Mouse (Mus musculus): ENCODE measurements around the gene Slc2a5. TPM values are rescaled to one million over a fixed set of nuclear protein-coding genes. Genes with fewer than 3 reads are reported as not detected.
A peak's percentile ranks its signal among the peaks of the same experiment; 100 is the strongest.

Slc2a5 gene
- polyA plus RNA-seq, 1 experiment from 2014 or later, result 1.3 TPM

- Histone ChIP-seq H3K4me2 (no peak overlapping the region), H3K27me3 (0 out of 2 replicates have a peak, but pooled peaks cover 7% of the 10 kb centered on the region), H3K36me3 (replicated peaks) (no peaks in the 10 kb centered on the region), H3K4me1 (no peaks in the 10 kb centered on the region), H3K9ac (no peak overlapping the region), H3K4me3 (replicated peaks) (no peak overlapping the region), H3K9me3 (no peaks in the 10 kb centered on the region), H3K27ac (no peak overlapping the region)
- 86% methylated on average over 4 of the region's 4 CpGs for WGBS
- no peak for ATAC-seq (ENCODE audit: low FRiP score)
Observed at GRCm38 (mm10) chr4:150155301-150155700, 36.2 kb downstream of the Slc2a5 start.

DNA sequence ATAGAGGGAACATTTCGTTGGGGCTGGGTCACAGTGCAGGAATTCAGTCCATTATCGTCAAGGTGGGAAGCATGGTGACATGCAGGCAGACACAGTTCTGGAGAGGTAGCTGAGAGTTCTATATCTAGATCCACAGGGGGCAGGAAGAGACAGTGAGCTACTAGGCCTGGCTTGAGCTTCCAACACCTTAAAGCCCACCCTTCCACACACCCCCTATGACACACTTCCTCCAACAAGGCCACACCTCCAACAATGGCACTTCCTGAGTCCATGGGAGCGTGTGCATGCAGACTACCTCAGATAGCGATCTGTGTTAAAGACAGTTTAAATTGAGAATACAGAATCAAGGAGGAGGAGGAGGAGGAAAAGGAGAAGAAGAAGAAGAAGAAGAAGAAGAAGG, 36.6 kb downstream of the Slc2a5 start:
- H3K4me1 ChIP-seq, result no peaks in the 10 kb centered on the region
- 0 out of 2 replicates have a peak, but pooled peaks cover 7% of the 10 kb centered on the region for H3K27me3 ChIP-seq
- no peak overlapping the region for H3K9ac ChIP-seq
- no peak for ATAC-seq (ENCODE audit: low FRiP score)
- no peak overlapping the region for H3K27ac ChIP-seq
- H3K4me2 ChIP-seq, result no peak overlapping the region
- H3K9me3 ChIP-seq, result no peaks in the 10 kb centered on the region
- no peaks in the 10 kb centered on the region for H3K36me3 ChIP-seq (replicated peaks)
- no peak overlapping the region for H3K4me3 ChIP-seq (replicated peaks)
- WGBS, result 88% methylated on average over 4 of the region's 4 CpGs

DNA sequence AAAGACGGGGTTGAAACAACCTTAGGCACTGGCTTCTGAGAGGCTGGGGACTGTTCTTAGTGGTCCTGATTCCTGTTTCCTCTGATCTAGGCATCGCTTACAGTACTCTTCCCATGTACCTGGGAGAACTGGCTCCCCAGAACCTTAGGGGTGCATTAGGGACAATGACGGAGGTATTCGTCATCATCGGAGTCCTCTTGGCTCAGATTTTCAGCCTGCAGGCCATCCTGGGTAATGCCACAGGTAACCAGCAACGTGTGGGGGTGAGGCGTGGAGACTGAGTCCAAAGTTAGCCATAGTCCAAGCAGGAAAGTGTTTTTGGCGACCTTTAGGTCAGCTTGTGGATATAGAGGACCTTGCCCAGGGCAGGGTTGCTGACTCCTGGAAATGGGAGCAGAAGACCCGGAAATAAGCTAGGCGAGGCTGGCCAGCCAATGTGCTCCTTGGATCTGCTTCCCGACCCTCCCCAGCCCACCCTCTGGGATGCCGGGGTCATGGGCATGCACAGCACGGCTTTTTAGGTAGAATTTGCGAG, 38.3 kb downstream of the Slc2a5 start:
- Histone ChIP-seq H3K4me1 (no peaks in the 10 kb centered on the region), H3K4me3 (replicated peaks) (no peak overlapping the region), H3K27me3 (0 out of 2 replicates have a peak, but pooled peaks cover 7% of the 10 kb centered on the region), H3K27ac (no peak overlapping the region), H3K9me3 (no peaks in the 10 kb centered on the region), H3K9ac (no peak overlapping the region), H3K4me2 (no peak overlapping the region), H3K36me3 (replicated peaks) (no peaks in the 10 kb centered on the region)
- ATAC-seq (ENCODE audit: low FRiP score), result no peak
- 78% methylated on average over 14 of the region's 14 CpGs for WGBS

DNA sequence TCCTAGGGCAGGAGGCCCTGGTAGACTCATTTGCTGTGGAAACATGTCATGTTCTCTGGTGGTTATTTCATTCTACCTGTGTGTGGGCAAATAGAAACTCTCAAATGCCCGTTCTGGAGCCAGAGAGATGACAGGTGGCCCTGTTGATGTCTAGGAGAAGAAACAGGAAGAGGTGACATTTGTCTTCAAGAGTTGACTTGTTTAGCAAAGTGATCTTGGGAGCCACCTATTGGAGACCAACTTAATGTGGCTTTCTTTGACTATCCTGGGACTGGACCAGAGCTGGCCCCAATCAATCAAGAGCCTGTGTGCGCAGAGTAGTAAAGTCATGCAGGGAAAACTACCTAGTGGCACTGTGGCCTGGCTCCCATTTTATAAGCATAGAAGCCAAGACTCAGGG, 40.4 kb downstream of the Slc2a5 start:
- Histone ChIP-seq H3K27ac (no peak overlapping the region), H3K4me1 (no peaks in the 10 kb centered on the region)
- 87% methylated on average over 2 of the region's 2 CpGs for WGBS

GRCm38 (mm10) chr4:150162561-150163169, 43.6 kb downstream of the Slc2a5 start:
- H3K9ac ChIP-seq, result no peak overlapping the region
- 0 out of 2 replicates have a peak, but pooled peaks cover 3% of the 10 kb centered on the region for H3K27me3 ChIP-seq
- no peak overlapping the region for H3K4me2 ChIP-seq
- H3K4me3 ChIP-seq (replicated peaks), result no peak overlapping the region
- no peak overlapping the region for H3K27ac ChIP-seq
- no peaks in the 10 kb centered on the region for H3K36me3 ChIP-seq (replicated peaks)
- WGBS, result 72% methylated on average over 13 of the region's 13 CpGs
- peaks cover 8% of the 10 kb centered on the region; the same call in 1 of the 2 replicates for H3K9me3 ChIP-seq
- H3K4me1 ChIP-seq, result no peaks in the 10 kb centered on the region
- no peak for ATAC-seq (ENCODE audit: low FRiP score)

More for the DNA sequence above, 40.4 kb downstream of the Slc2a5 start:
- Histone ChIP-seq H3K4me2 (no peak overlapping the region), H3K4me3 (replicated peaks) (no peak overlapping the region), H3K27me3 (0 out of 2 replicates have a peak, but pooled peaks cover 7% of the 10 kb centered on the region), H3K9ac (no peak overlapping the region), H3K36me3 (replicated peaks) (no peaks in the 10 kb centered on the region), H3K9me3 (peaks cover 8% of the 10 kb centered on the region; the same call in 1 of the 2 replicates)
- no peak for ATAC-seq (ENCODE audit: low FRiP score)

DNA sequence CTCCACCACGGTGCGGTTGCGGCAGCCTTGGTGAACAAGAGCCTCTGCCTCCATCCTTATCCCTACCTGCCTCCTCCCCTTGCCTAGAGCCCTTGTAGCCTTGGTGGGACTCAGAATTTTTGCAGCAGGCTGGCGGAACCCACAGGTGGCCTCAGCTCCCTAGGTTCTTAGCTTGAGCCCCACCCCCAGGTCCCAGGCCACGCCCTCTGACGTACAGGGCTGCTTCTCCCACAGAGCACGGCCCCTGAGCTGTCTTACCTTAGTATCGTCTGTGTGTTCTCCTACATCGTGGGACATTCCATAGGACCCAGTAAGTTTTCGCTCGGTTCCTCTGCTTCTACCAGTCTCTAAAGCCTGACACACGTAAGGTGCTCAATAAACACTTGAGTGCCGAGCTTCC, 45.8 kb downstream of the Slc2a5 start:
- Histone ChIP-seq H3K27me3 (no peaks in the 10 kb centered on the region), H3K9me3 (peaks cover 8% of the 10 kb centered on the region; the same call in 1 of the 2 replicates), H3K9ac (no peak overlapping the region), H3K4me3 (replicated peaks) (no peak overlapping the region), H3K4me2 (no peak overlapping the region), H3K4me1 (no peaks in the 10 kb centered on the region), H3K36me3 (replicated peaks) (no peaks in the 10 kb centered on the region), H3K27ac (no peak overlapping the region)
- no peak for ATAC-seq (ENCODE audit: low FRiP score)
- WGBS, result 37% methylated on average over 13 of the region's 13 CpGs

DNA sequence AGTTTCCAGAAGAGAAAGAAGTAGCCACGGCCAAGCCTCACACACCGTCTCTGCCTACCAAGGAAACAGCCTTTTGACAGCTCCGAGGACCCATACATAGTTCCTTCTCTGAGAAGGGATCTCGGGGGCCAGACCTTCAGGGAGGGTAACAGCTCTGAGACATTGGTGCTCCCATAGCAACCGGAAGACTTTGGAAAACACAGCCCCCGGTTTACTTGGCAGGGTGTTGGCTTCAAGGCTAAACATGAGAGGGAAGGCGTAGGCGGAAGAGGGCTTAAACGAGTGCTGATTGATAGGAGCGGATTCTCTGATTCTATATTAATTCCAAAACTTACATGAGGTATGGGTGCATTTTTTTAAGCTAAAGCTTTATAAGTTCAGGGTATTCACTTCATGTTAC, 49.3 kb downstream of the Slc2a5 start:
- no peaks in the 10 kb centered on the region for H3K4me1 ChIP-seq
- 79% methylated on average over 10 of the region's 10 CpGs for WGBS
- no peak for ATAC-seq (ENCODE audit: low FRiP score)

DNA sequence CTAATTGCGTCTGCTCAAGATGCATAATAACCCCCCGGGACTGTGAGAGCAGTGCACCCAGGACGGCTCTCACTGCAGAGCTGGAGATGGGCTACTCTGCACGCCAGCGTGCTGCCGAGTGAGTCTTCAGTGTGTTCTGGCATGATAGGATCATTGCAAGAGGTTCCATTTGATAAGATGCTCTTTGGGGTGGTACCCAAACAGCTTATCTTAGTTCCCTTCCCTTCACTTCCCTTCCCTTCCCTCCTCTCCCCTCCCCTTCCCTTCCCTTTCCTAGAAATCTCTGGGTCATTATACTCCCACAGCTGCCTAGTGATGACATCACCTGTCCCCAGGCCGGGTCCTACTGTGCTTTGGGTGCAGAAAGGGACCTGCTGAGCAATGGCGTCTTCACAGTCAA, 53.0 kb downstream of the Slc2a5 start:
- Histone ChIP-seq H3K9ac (no peak overlapping the region), H3K9me3 (no peaks in the 10 kb centered on the region), H3K36me3 (replicated peaks) (no peaks in the 10 kb centered on the region), H3K4me2 (no peak overlapping the region), H3K27me3 (no peaks in the 10 kb centered on the region), H3K4me3 (replicated peaks) (no peak overlapping the region), H3K27ac (no peak overlapping the region), H3K4me1 (no peaks in the 10 kb centered on the region)
- ATAC-seq (ENCODE audit: low FRiP score), result no peak
- WGBS, result 76% methylated on average over 8 of the region's 8 CpGs

More for the DNA sequence above, 49.3 kb downstream of the Slc2a5 start:
- H3K9ac ChIP-seq, result no peak overlapping the region
- no peaks in the 10 kb centered on the region for H3K36me3 ChIP-seq (replicated peaks)
- no peak overlapping the region for H3K4me2 ChIP-seq
- no peaks in the 10 kb centered on the region; the same call in 1 of the 2 replicates for H3K9me3 ChIP-seq
- no peaks in the 10 kb centered on the region for H3K27me3 ChIP-seq
- H3K27ac ChIP-seq, result no peak overlapping the region
- no peak overlapping the region for H3K4me3 ChIP-seq (replicated peaks)

GRCm38 (mm10) chr4:150173281-150173680, 54.2 kb downstream of the Slc2a5 start:
- no peak overlapping the region for H3K4me3 ChIP-seq (replicated peaks)
- H3K36me3 ChIP-seq (replicated peaks), result no peaks in the 10 kb centered on the region
- no peak for ATAC-seq (ENCODE audit: low FRiP score)
- no peak overlapping the region for H3K9ac ChIP-seq
- 67% methylated on average over 10 of the region's 10 CpGs for WGBS
- H3K4me1 ChIP-seq, result no peaks in the 10 kb centered on the region
- no peak overlapping the region for H3K4me2 ChIP-seq
- no peak overlapping the region for H3K27ac ChIP-seq
- no peaks in the 10 kb centered on the region for H3K27me3 ChIP-seq
- no peaks in the 10 kb centered on the region for H3K9me3 ChIP-seq

DNA sequence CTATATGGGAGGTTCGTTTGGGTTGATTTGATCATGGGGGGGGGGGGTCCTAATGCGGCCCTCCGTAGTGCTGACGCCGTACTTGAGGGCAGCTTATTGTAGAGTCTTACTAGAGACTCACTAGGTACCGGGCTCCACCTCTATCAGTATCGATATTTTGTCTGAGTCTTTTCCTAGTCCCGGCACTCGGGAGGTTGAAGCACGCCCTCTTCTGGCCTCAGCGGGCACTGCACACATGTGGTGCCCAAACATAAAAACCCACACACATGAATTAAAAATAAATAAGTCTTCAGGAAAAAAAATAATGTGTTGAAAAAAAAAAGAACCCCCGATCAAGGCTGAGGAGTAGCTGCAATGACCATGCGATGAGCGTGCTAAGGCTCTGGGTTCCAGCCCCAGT, 54.9 kb downstream of the Slc2a5 start:
- no peaks in the 10 kb centered on the region for H3K27me3 ChIP-seq
- no peak for ATAC-seq (ENCODE audit: low FRiP score)
- no peak overlapping the region for H3K27ac ChIP-seq
- no peak overlapping the region for H3K4me3 ChIP-seq (replicated peaks)
- no peak overlapping the region for H3K9ac ChIP-seq
- 92% methylated on average over 14 of the region's 14 CpGs for WGBS
- H3K9me3 ChIP-seq, result no peaks in the 10 kb centered on the region
- H3K4me1 ChIP-seq, result no peaks in the 10 kb centered on the region
- no peaks in the 10 kb centered on the region for H3K36me3 ChIP-seq (replicated peaks)
- H3K4me2 ChIP-seq, result no peak overlapping the region

DNA sequence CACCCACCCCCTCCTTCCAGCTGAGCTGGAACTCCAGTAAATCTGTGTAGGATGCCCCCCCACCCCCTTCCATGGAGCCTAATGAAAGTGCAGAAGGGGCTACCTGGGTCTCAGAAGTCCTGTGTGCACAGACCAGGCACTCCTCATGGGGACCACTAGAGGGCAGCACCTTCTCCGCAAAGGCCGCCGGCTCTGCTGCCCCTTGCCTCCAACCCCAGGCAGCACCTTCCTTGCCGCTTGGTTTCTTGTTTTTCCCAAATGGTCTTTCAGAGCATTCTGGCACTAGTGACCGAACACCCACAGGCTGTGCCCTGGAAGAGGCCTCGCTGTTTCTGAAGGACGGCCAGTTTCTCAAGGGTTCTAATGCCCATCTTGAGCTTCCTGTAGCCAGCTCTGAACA, 57.5 kb downstream of the Slc2a5 start:
- peak; percentile 61; the same call in 1 of the 2 replicates for ATAC-seq (ENCODE audit: low FRiP score)

DNA sequence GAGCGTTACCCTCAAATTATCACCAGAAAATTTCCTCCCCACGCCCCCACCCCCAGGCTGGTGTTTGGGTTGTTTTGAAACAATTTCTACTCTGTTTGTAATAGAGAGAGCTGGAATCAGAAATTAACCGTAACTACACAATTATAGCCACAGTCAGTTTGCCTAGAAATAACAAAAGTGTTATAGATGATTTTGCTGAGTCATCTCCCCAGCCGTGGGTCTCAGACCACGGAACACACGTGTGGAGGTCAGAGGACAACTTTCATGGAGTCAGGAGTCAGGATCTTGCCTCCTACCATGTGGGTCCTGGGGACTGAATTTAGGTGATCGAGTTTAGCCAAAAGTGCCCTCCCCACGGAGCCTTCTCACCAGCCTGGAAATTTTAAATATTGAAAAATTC, 58.0 kb downstream of the Slc2a5 start:
- Histone ChIP-seq H3K27ac (no peak overlapping the region), H3K9me3 (no peaks in the 10 kb centered on the region), H3K4me3 (replicated peaks) (no peak overlapping the region), H3K4me1 (no peaks in the 10 kb centered on the region), H3K27me3 (no peaks in the 10 kb centered on the region), H3K36me3 (replicated peaks) (no peaks in the 10 kb centered on the region), H3K9ac (no peak overlapping the region), H3K4me2 (no peak overlapping the region)
- ATAC-seq (ENCODE audit: low FRiP score), result no peak
- 78% methylated on average over 8 of the region's 8 CpGs for whole genome bisulfite sequencing

More for the DNA sequence above, 57.5 kb downstream of the Slc2a5 start:
- Histone ChIP-seq H3K9me3 (no peaks in the 10 kb centered on the region), H3K27ac (no peak overlapping the region), H3K4me1 (no peaks in the 10 kb centered on the region), H3K27me3 (no peaks in the 10 kb centered on the region), H3K4me3 (replicated peaks) (no peak overlapping the region), H3K36me3 (replicated peaks) (no peaks in the 10 kb centered on the region), H3K4me2 (no peak overlapping the region), H3K9ac (no peak overlapping the region)
- 12% methylated on average over 7 of the region's 7 CpGs for WGBS

- H3K36me3 ChIP-seq (replicated peaks), result no peaks in the 10 kb centered on the region
- WGBS, result 68% methylated on average over 4 of the region's 4 CpGs
Observed at GRCm38 (mm10) chr4:150178131-150178530, 59.0 kb downstream of the Slc2a5 start.

More at GRCm38 (mm10) chr4:150178131-150178530, 59.0 kb downstream of the Slc2a5 start:
- no peak overlapping the region for H3K9ac ChIP-seq
- no peak overlapping the region for H3K27ac ChIP-seq
- H3K4me3 ChIP-seq (replicated peaks), result no peak overlapping the region
- ATAC-seq (ENCODE audit: low FRiP score), result no peak
- no peak overlapping the region for H3K4me2 ChIP-seq
- H3K9me3 ChIP-seq, result no peaks in the 10 kb centered on the region
- no peaks in the 10 kb centered on the region for H3K4me1 ChIP-seq
- no peaks in the 10 kb centered on the region for H3K27me3 ChIP-seq
